Mouse (Mus musculus): ENCODE results near the gene Ssx9.
A peak's percentile ranks its signal among the peaks of the same experiment; 100 is the strongest.
"Not testable (repeated sequence)": the region's sequence is repeated elsewhere in the genome, so short reads cannot be mapped to it uniquely, and the experiment has no call there.

Ssx9 gene

GRCm38 (mm10) chrX:8748132-8748531 is at the start of gene Ssx9:
Ssx9 (plus strand) TSS chrX:8748432.
- not testable (repeated sequence) for DNase-seq (ENCODE audit: low read depth)

- DNase-seq (ENCODE audit: low read depth) = peak; percentile 8
Measured at GRCm38 (mm10) chrX:8732907-8733306, 15.3 kb upstream of the Ssx9 start.

GRCm38 (mm10) chrX:8803391-8803790 is 55.2 kb downstream of the Ssx9 start, which contains the start of gene Ssxb5:
Ssxb5 (plus strand) TSS chrX:8803691.
- DNase-seq (ENCODE audit: low read depth) = not testable (repeated sequence)
